Mouse (Mus musculus): ENCODE data around the gene Pramel7. TPM values are rescaled to one million over a fixed set of nuclear protein-coding genes. Genes with fewer than 3 reads are reported as not detected.

The Pramel7 gene
- polyA plus RNA-seq (2017; shearing (Covaris generic)), result not detected

GRCm38 (mm10) chr2:87496993-87497392, at the start of gene Pramel7:
TSS of gene Pramel7 (minus strand) at chr2:87497093.

GRCm38 (mm10) chr2:87545442-87545841, 48.5 kb upstream of the Pramel7 start, which contains the start of gene Olfr1128:
TSS of gene Olfr1128 (minus strand) at chr2:87545542.

DNA sequence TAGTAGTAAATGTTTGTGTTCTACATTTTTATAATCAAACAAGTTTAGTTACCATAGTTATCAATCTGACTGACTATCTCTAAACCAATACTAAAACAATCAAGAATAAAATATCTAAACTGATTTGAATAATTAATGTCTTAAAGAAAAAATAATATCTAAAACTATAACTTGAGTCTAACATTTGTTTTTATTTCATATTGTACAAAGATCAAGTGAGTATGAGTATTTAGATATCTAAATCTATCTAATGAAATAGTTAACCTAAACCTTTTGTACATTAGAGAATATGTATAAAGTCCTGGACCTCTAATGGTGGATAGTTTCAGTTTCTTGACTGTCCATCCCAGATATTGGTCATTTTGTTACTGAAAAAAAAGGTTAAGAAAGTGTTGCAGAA, 34.6 kb upstream of the Pramel7 start, which contains the start of gene Olfr153:
TSS of gene Olfr153 (plus strand) at position 301 of the 400 bp plus-strand sequence.

DNA sequence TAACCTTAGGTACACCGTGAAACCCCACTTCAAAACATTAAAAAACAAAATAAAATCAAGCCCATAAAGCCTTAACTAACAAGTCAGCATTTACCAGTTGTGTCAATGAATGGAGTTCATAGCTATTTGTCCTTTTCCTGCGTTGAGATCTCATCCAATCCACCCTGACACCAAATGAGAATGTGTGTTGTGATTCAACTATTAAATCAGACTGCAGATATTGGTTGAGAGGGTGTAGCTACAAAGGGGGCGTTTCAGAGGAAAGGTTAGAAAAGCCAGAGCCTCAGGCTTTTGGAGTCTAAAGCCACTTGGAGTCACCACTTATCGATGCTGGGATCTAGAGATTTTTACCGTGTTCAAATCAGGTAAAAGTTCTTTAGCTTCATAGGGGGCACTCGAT, 9.4 kb upstream of the Pramel7 start, which contains the start of gene Pramel6:
TSS of gene Pramel6 (plus strand) at position 301 of the 400 bp plus-strand sequence.

DNA sequence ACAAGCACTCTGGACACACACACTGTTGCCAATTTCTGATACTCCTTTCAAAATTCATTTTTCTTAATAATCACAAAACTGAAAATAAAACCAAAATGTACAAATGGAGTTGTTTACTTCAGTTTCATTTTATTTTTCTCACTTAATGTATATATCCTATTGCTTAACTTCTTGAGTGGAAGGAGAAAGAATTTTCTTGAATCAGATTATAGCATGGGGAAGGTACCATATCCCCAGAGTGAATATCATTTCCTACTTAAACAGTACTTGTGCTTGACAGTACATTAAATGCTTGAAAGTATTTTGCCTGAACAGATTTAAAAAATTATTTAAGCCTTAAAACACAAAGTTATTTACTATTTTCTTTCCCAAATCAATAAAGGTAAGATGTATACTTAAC, 43.2 kb downstream of the Pramel7 start, which contains the start of gene Olfr1126:
TSS of gene Olfr1126 (plus strand) at position 301 of the 400 bp plus-strand sequence.

Other genes with a start within 250 kb of the Pramel7 start
- gene Olfr1115, start 249.1 kb downstream of the Pramel7 start, polyA plus RNA-seq (2017; shearing (Covaris generic)), result not detected
- not detected for gene Olfr1116, start 229.6 kb downstream of the Pramel7 start, polyA plus RNA-seq (2017; shearing (Covaris generic))
- not detected for gene Olfr1118, start 189.5 kb downstream of the Pramel7 start, polyA plus RNA-seq (2017; shearing (Covaris generic))
- not detected for gene Olfr1120, start 142.3 kb downstream of the Pramel7 start, polyA plus RNA-seq (2017; shearing (Covaris generic))
- gene Olfr1121, start 127.2 kb downstream of the Pramel7 start, polyA plus RNA-seq (2017; shearing (Covaris generic)), result not detected
- not detected for gene Olfr1122, start 111.2 kb downstream of the Pramel7 start, polyA plus RNA-seq (2017; shearing (Covaris generic))
- not detected for gene Olfr1123, start 80.5 kb downstream of the Pramel7 start, polyA plus RNA-seq (2017; shearing (Covaris generic))
- not detected for gene Olfr1124, start 66.8 kb downstream of the Pramel7 start, polyA plus RNA-seq (2017; shearing (Covaris generic))
- not detected for gene Olfr1126, start 43.1 kb downstream of the Pramel7 start, polyA plus RNA-seq (2017; shearing (Covaris generic))
- not detected for gene Pramel6, start 9.5 kb upstream of the Pramel7 start, polyA plus RNA-seq (2017; shearing (Covaris generic))
- not detected for gene Olfr153, start 34.7 kb upstream of the Pramel7 start, polyA plus RNA-seq (2017; shearing (Covaris generic))
- not detected for gene Olfr1128, start 48.4 kb upstream of the Pramel7 start, polyA plus RNA-seq (2017; shearing (Covaris generic))
- not detected for gene Olfr1129, start 76.8 kb upstream of the Pramel7 start, polyA plus RNA-seq (2017; shearing (Covaris generic))
- not detected for gene Olfr1130, start 109.1 kb upstream of the Pramel7 start, polyA plus RNA-seq (2017; shearing (Covaris generic))
- gene Olfr1131, start 130.0 kb upstream of the Pramel7 start, polyA plus RNA-seq (2017; shearing (Covaris generic)), result not detected
- not detected for gene Olfr1132, start 140.4 kb upstream of the Pramel7 start, polyA plus RNA-seq (2017; shearing (Covaris generic))
- not detected for gene Olfr1133, start 150.3 kb upstream of the Pramel7 start, polyA plus RNA-seq (2017; shearing (Covaris generic))
- gene Olfr1134, start 161.4 kb upstream of the Pramel7 start, polyA plus RNA-seq (2017; shearing (Covaris generic)), result not detected
- not detected for gene Olfr1135, start 176.6 kb upstream of the Pramel7 start, polyA plus RNA-seq (2017; shearing (Covaris generic))
- not detected for gene Olfr1136, start 196.9 kb upstream of the Pramel7 start, polyA plus RNA-seq (2017; shearing (Covaris generic))
- not detected for gene Olfr1137, start 216.1 kb upstream of the Pramel7 start, polyA plus RNA-seq (2017; shearing (Covaris generic))
- not detected for gene Olfr1138, start 242.9 kb upstream of the Pramel7 start, polyA plus RNA-seq (2017; shearing (Covaris generic))
- not detected for gene Olfr1140, start 246.7 kb upstream of the Pramel7 start, polyA plus RNA-seq (2017; shearing (Covaris generic))